ENCODE assay signal across 1 mouse cellular context in the genomic region with DNA sequence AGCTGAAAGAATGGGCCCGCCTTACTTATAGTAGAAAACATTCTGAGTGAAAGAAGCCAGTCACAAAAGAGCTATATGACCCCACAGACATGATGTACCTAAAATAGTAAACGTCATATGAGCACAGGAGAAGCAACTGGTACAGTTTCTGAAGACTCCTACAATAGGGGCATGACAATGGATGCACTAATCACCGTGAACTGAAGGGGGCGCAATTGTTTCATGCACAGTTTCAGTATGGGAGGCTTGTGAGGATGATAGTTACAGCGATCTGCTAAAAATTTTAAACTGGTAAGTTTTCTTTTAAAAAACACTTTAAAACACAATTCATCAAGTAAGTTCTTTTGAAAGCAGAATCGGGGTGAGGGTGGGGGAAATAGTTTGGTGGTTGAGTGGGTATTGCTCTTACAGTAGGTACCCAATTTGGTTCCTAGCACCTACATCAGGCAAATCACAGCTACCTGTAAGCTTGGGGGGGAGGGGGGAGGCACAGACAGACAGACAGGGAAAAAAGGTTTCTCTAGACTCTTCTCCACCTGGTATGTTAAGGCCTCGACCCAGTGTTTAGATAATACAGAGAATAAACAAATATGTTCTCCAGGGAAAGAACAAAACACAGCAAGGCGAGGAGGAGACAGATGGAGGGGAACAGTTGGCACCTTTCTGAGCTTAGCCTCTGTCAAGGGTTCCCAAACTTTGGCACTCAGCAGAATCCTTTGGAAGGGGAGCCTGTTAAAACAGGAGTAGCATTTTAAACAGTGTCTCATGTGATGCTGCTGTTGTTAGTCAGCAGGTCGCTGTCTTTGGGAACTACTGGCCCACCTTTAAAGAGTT.
TF ChIP-seq lines count a peak whose summit lies in the region.

No protein-coding gene starts in this region.

TF ChIP-seq in CH12.LX, 34 proteins besides CTCF, POLR2A, EP300 and RAD21:
- TF ChIP-seq TBP (conservative IDR thresholded peaks at IDR 0.05; ENCODE audit: low read depth, low read length) (no peak), TCF12 (IDR thresholded peaks at IDR 0.05; ENCODE audit: low read depth, low read length) (no peak), MAFK (IDR thresholded peaks at IDR 0.05; ENCODE audit: insufficient replicate concordance, low read length) (no peak), CHD1 (IDR thresholded peaks at IDR 0.05; ENCODE audit: low read depth, low read length) (no peak), MXI1 (IDR thresholded peaks at IDR 0.05; ENCODE audit: low read depth, low read length) (no peak), UBTF (IDR thresholded peaks at IDR 0.05; ENCODE audit: low read depth, low read length) (no peak), SMC3 (IDR thresholded peaks at IDR 0.05; ENCODE audit: low read depth, low read length) (peak; percentile 91), MAX (IDR thresholded peaks at IDR 0.05; ENCODE audit: low read length) (no peak), MYC (IDR thresholded peaks at IDR 0.05; ENCODE audit: low read depth, low read length) (no peak), POLR2AphosphoS2 (IDR thresholded peaks at IDR 0.05; ENCODE audit: low read depth, low read length) (no peak), E2F4 (IDR thresholded peaks at IDR 0.05; ENCODE audit: insufficient replicate concordance, low read depth, low read length) (no peak), ZC3H11A (IDR thresholded peaks at IDR 0.05; ENCODE audit: low read depth, low read length) (peak; percentile 87), RCOR1 (conservative IDR thresholded peaks at IDR 0.05; ENCODE audit: low read depth, low read length) (no peak), MAZ (IDR thresholded peaks at IDR 0.05; ENCODE audit: low read depth, low read length) (no peak)
TF ChIP-seq in CH12.LX: peak in this region for 2.
